Mouse (Mus musculus) WW6 (cell line): Measurements from ENCODE around the gene Dnajc11.

Experiments
- DNase-seq: peaks from one replicate; pipeline ENCODE4 v3.0.0-alpha.2; 2013; ENCODE audit warnings: low read depth, low spot score

Gene Dnajc11

GRCm38 (mm10) chr4:152009076-152010051 is 75.9 kb downstream of the Dnajc11 start:
- DNase-seq: no peak

GRCm38 (mm10) chr4:152010091-152010706 is 76.7 kb downstream of the Dnajc11 start:
- no peak for DNase-seq

DNA sequence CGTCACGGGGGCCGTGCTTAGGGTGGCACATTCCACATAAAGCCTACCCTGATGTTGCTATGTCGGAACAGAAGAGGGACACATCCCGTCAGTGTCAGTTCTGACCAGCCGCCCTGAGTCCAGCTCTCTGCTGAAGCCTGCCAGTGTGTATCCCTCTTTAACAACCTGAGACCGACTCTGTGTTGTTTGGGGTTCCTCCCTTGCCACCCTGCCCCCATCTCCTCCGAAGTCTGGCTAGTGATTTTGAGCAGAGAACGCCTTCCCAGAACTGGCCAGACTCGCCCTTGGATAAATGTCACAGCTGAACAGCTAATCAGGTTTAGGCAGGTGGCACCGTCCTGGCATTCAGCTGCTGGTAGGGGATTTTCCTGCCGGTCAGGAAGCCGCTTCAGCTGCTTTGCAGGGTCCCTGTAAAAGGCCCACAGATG is 77.2 kb downstream of the Dnajc11 start:
- no peak for DNase-seq

DNA sequence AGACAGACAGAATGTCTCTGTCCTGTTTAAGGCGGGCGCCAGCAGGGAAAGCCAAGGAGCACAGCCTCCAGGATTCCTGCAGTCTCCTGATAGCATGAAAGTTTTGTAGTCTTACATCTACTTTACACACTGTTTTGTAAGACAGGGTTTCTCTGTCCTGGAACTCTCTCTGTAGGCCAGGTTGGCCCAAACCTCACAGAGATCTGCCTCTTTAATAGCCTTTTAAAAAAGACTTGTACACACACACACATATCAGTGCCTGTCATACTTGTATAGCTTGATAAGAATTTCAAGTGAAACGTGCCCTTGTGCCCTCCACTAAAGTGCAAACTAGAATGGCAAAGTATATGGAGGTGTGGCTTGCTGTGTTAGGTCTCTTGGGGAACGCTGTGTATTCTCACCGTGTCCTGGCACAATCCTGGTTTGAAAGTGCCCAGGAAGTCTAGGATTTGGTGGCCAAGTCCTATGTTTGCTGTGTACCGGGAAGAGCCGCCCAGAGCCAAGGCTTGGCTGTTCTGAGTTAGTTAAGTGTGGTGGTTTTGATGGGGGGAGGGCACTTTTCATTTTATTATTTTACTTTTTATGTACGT is 77.8 kb downstream of the Dnajc11 start:
- DNase-seq: no peak

GRCm38 (mm10) chr4:152012109-152012508 is 78.6 kb downstream of the Dnajc11 start:
- DNase-seq: no peak

GRCm38 (mm10) chr4:152013036-152013813 is 79.7 kb downstream of the Dnajc11 start:
- DNase-seq: no peak

DNA sequence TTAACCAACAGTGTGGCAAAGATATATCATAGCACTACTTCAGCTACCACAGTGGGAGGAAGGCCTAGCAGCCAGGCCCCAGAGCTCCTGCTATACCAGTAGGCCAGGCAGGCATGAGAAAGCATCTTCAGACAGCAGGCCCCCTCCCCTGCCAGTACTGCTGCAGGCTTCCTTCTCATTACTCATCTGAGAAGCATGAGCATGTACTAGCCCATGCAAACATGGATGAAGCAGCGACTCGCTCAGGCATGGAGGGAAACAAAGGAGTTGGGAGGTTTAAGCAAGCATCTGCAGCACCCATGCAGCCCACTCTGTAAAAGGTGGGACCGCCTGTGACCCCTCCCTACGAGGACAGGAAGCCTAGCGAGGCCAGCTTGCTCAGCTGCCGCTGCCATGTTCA is 85.6 kb downstream of the Dnajc11 start:
- no peak for DNase-seq

DNA sequence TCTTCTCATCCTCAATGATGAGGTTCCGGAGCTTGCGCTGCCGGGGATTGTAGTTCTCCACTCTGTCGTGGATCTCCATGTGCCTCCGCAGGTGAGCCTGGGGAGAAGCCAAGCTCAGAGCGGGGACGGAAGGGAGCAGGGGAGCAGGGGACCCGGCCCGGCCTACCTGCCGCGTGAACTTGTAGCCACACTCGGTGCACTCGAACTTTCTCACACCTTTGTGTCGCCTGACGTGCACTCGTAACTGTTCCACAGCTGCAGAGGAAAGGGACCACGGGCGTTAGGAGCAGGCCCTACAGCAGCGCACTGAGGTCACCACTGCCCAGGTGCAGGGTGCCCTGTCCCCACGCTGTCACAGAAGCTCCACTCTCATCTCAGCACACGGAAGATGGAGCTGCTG is 86.5 kb downstream of the Dnajc11 start:
- DNase-seq: no peak

- DNase-seq: no peak
Observed at GRCm38 (mm10) chr4:152021568-152022097, 88.1 kb downstream of the Dnajc11 start.

- DNase-seq: no peak
Observed at GRCm38 (mm10) chr4:152022506-152022905, 89.0 kb downstream of the Dnajc11 start.

GRCm38 (mm10) chr4:152024525-152024924 is 91.0 kb downstream of the Dnajc11 start:
- DNase-seq: no peak

DNA sequence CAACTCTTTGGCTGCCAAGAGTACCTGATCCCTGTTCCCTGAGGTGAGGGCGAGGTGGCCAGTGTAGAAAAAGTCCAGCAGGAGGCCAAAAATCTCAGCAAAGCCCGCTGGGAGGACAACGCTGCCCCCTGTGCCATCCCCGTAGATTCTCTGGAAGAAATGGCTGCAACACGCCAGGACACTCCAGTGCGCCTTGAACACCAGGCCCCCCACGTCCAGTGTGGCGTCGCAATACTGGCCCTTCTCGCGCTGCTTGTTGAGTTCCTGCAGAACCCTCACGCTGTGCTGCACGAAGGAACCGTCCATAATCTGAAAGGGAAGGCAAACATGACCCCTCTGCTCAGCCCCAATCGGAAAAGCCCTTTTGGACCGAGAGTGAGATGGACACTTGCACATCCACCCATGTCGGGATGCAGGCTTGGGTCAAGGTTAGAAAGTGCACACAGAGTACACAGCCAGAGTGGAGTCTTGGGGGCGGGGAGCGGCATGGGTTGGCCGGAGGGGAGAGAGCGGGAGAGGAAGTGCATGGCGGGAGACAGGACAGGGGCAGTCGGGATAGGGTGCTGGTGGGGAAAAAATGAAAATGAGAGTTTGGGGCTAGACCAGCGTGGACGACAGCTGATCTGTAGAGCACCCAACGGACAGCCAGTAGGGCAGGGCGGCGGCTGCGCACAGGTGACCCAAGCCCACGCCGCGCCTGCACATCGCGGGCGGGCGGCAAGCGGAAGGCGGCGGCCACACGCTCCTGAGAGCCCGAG is 93.4 kb downstream of the Dnajc11 start:
- DNase-seq: no peak

DNA sequence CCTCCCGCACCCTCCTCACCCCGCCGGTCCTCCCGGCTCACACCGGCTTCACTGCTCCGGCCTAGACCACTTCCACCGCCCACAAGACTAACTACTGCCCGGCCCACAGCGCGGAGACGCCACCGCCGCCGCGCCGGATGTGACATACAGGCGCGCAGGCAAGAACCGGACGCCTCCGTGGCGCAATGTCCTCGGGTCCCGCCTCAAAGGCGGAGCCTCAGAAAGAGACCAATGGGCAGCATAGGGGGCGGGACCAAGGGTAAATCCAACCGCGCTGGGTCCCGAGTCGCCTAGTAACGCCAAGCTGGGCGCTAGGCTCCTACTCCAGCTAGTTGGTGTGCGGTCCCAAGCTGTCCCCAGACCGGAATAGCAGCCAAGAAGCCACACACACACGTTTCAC is 94.0 kb downstream of the Dnajc11 start, which contains the start of gene Zbtb48:
Gene Zbtb48, minus strand, starts transcription at position 148 of the 400 bp plus-strand sequence.
- DNase-seq: peak; percentile 89

GRCm38 (mm10) chr4:152028456-152028855 is 95.0 kb downstream of the Dnajc11 start:
- DNase-seq: no peak

- no peak for DNase-seq
Observed at GRCm38 (mm10) chr4:152029087-152029486, 95.6 kb downstream of the Dnajc11 start.

DNA sequence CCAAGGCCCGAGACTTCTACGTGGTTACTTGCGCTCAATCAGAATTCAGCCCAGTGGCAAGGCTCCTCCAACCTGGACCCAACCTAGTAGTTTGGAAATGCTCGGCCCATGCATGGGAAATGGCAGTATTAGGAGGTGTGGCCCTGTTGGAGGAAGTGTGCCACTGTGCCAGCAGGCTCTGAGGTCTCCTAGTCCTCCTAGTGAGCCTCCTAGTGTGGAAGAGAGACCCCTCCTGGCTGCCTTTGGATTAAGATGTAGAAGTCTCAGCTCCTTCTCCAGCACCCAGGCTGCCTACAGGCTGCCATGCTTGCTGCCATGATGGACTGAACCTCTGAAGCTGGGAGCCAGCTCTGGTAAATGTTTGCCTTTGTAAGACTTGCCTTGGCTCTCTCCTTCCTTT is 96.5 kb downstream of the Dnajc11 start:
- DNase-seq: no peak
